Mouse (Mus musculus) limb, embryonic 12.5 days (tissue): ENCODE measurements around the gene Kif1bp. TPM values are rescaled to one million over a fixed set of nuclear protein-coding genes. Genes with fewer than 3 reads are reported as not detected.

ENCODE experiments used
- ATAC-seq: fragments of 200-750 bp; cut with Nextera tagmentation; 2 replicates; pipeline ENCODE4 v1.8.0; 2017; ENCODE audit warnings: low read depth, moderate TSS enrichment; ENCODE audit not compliant: insufficient number of reproducible peaks, insufficient read depth, low FRiP score, low TSS enrichment
- H3K27ac ChIP-seq: fragments of 300-500 bp; sonication (generic); 2 replicates; pipeline ENCODE4 v1.5.1; 2016; ENCODE audit warnings: mild to moderate bottlenecking, moderate library complexity
- H3K27me3 ChIP-seq: fragments of 300-500 bp; sonication (generic); 2 replicates; pipeline ENCODE4 v1.6.1; 2016; ENCODE audit warnings: mild to moderate bottlenecking, moderate library complexity
- H3K36me3 ChIP-seq: fragments of 300-500 bp; sonication (generic); 2 replicates; pipeline ENCODE4 v1.6.1; 2016; ENCODE audit warnings: mild to moderate bottlenecking, moderate library complexity
- H3K4me1 ChIP-seq: fragments of 300-500 bp; sonication (generic); replicated peaks from 2 replicates; pipeline ENCODE4 v1.6.1; 2016
- H3K4me2 ChIP-seq: fragments of 300-500 bp; sonication (generic); 2 replicates; pipeline ENCODE4 v1.6.1; 2016; ENCODE audit warnings: mild to moderate bottlenecking, moderate library complexity
- H3K4me3 ChIP-seq: fragments of 300-500 bp; sonication (generic); replicated peaks from 2 replicates; pipeline ENCODE4 v1.5.1; 2016; ENCODE audit warnings: mild to moderate bottlenecking
- H3K9ac ChIP-seq: fragments of 300-500 bp; sonication (generic); replicated peaks from 2 replicates; pipeline ENCODE4 v1.6.1; 2016; ENCODE audit warnings: mild to moderate bottlenecking, moderate library complexity
- H3K9me3 ChIP-seq: fragments of 300-500 bp; sonication (generic); 2 replicates; pipeline ENCODE4 v1.6.1; 2016; ENCODE audit warnings: mild to moderate bottlenecking, moderate library complexity
- WGBS: fragments of 180-500 bp; shearing (Covaris S2); methylation state at CpG from one replicate; pipeline ENCODE4 v1.1.7; 2016; 5-methylcytosine and 5-hydroxymethylcytosine counted together
- polyA plus RNA-seq: library from polyadenylated mRNA; unstranded; fragments of >200 nt; fragmentation: Nextera tagmentation; extraction: Ambion mirVana; gene quantifications from 2 replicates; pipeline ENCODE4 v1.2.1, GENCODE M21; 2016

The Kif1bp gene
- polyA plus RNA-seq, 1 experiment from 2014 or later, result 46.1 TPM

DNA sequence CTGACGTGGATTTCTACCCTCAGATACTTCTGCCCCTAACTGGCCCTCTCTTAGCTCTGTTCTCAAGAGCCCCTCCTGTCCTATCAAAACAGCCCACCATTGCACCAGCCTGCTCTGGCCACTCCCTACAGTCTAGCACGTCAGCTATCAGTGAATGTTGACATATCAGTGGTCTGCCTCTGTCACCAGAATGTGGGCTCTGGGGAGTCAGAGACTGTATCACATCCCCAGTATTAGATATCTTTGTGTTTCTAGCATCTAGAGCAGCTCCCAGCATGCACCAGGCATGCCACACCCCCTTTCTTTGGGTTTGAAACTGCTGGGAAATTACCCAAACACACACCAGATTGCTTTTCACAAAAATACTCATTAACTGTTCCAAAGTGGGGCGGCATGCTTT, 37.5 kb downstream of the Kif1bp start:
- Histone ChIP-seq H3K27me3 (no peaks in the 10 kb centered on the region), H3K4me3 (no peak overlapping the region), H3K9ac (no peak overlapping the region), H3K4me2 (no peak overlapping the region), H3K27ac (no peak overlapping the region), H3K9me3 (no peaks in the 10 kb centered on the region), H3K4me1 (no peaks in the 10 kb centered on the region), H3K36me3 (no peaks in the 10 kb centered on the region)
- no peak for ATAC-seq
- 78% methylated on average over 3 of the region's 3 CpGs for WGBS

DNA sequence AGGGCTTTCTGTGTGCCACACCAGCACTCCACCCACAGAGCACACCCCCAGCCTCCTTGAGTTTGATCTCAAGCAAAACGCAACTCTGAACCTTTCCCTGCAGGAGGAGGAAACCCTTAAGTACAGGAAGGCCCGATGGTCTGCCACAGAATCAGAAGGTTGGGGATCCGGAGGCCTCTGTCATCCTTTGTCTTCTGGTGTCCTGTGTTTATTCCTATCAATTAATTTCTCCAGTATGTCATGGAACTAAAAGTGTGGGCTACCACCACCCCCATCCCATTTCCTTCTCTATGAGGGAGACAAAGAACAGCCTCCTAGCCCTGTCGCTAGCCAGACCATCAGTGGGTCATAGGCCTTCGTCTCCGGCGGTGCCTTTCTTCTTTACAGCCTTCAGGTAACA, 43.7 kb downstream of the Kif1bp start:
- WGBS, result 85% methylated on average over 7 of the region's 7 CpGs
- no peak for ATAC-seq
- Histone ChIP-seq H3K9me3 (no peaks in the 10 kb centered on the region), H3K36me3 (no peaks in the 10 kb centered on the region), H3K9ac (no peak overlapping the region), H3K4me2 (no peak overlapping the region), H3K4me1 (no peaks in the 10 kb centered on the region), H3K27ac (no peak overlapping the region), H3K27me3 (no peaks in the 10 kb centered on the region), H3K4me3 (no peak overlapping the region)

GRCm38 (mm10) chr10:62532832-62533231, 45.4 kb downstream of the Kif1bp start:
- ATAC-seq, result no peak
- Histone ChIP-seq H3K4me1 (no peaks in the 10 kb centered on the region), H3K36me3 (no peaks in the 10 kb centered on the region), H3K9ac (no peak overlapping the region), H3K4me3 (no peak overlapping the region), H3K9me3 (no peaks in the 10 kb centered on the region), H3K27me3 (no peaks in the 10 kb centered on the region), H3K4me2 (no peak overlapping the region), H3K27ac (no peak overlapping the region)
- 63% methylated on average over 2 of the region's 2 CpGs for WGBS

GRCm38 (mm10) chr10:62530183-62530582, 48.1 kb downstream of the Kif1bp start:
- no peak for ATAC-seq
- Histone ChIP-seq H3K4me1 (no peaks in the 10 kb centered on the region), H3K4me3 (no peak overlapping the region), H3K27ac (no peak overlapping the region), H3K9me3 (no peaks in the 10 kb centered on the region), H3K36me3 (no peaks in the 10 kb centered on the region), H3K4me2 (no peak overlapping the region), H3K27me3 (no peaks in the 10 kb centered on the region), H3K9ac (no peak overlapping the region)
- WGBS, result 89% methylated on average over 9 of the region's 9 CpGs

DNA sequence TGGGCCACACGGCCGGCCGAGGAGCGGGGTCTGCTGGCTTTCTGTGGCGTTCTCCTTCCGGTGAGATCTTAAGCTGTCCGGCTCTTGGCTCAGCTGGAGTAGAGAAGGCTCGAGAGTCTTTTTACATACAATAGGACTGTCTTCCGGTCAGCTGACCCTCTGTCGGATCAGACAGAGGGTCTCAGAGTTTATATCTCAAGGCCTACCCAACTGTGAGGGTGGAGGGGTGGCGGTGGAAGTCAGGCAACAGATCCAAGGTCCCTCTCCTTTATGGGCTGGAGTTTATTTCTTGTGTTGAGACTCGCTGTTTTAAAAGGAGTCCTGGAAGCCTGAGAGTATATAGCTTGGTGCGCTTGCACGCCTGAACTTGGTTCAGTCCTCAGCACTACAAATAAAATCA, 50.9 kb downstream of the Kif1bp start, which contains the start of gene Srgn:
TSS of gene Srgn (minus strand) at position 101 of the 400 bp plus-strand sequence.
- no peak within 1 kb of the TSS for H3K27ac ChIP-seq
- no peak within 1 kb of the TSS for H3K4me2 ChIP-seq
- H3K9me3 ChIP-seq, result no peaks in the 10 kb centered on the region
- H3K4me3 ChIP-seq, result no peak within 1 kb of the TSS
- H3K27me3 ChIP-seq, result no peaks in the 10 kb centered on the region
- ATAC-seq, result no peak
- no peaks in the 10 kb centered on the region for H3K36me3 ChIP-seq
- WGBS, result 91% methylated on average over 14 of the region's 14 CpGs
- H3K4me1 ChIP-seq, result no peaks in the 10 kb centered on the region
- H3K9ac ChIP-seq, result no peak within 1 kb of the TSS

- Histone ChIP-seq H3K4me2 (no peak overlapping the region), H3K4me1 (no peaks in the 10 kb centered on the region), H3K27me3 (no peaks in the 10 kb centered on the region), H3K9ac (no peak overlapping the region), H3K36me3 (no peaks in the 10 kb centered on the region), H3K27ac (no peak overlapping the region), H3K9me3 (no peaks in the 10 kb centered on the region), H3K4me3 (no peak overlapping the region)
- 75% methylated on average over 7 of the region's 7 CpGs for WGBS
- ATAC-seq, result no peak
These were observed 55.8 kb downstream of the Kif1bp start for GRCm38 (mm10) chr10:62522346-62522950.

- H3K4me3 ChIP-seq, result no peak overlapping the region
- H3K27me3 ChIP-seq, result no peaks in the 10 kb centered on the region
- H3K36me3 ChIP-seq, result no peaks in the 10 kb centered on the region
- no peak overlapping the region for H3K27ac ChIP-seq
- no peak overlapping the region for H3K9ac ChIP-seq
- H3K9me3 ChIP-seq, result no peaks in the 10 kb centered on the region
- WGBS, result 70% methylated on average over 4 of the region's 4 CpGs
- no peaks in the 10 kb centered on the region for H3K4me1 ChIP-seq
- no peak for ATAC-seq
- H3K4me2 ChIP-seq, result no peak overlapping the region
These were observed 56.5 kb downstream of the Kif1bp start for GRCm38 (mm10) chr10:62521763-62522162.

GRCm38 (mm10) chr10:62520911-62521310, 57.3 kb downstream of the Kif1bp start:
- no peaks in the 10 kb centered on the region for H3K9me3 ChIP-seq
- no peaks in the 10 kb centered on the region for H3K27me3 ChIP-seq
- H3K4me3 ChIP-seq, result no peak overlapping the region
- H3K27ac ChIP-seq, result no peak overlapping the region
- no peak for ATAC-seq
- no peak overlapping the region for H3K9ac ChIP-seq
- no peaks in the 10 kb centered on the region for H3K36me3 ChIP-seq
- WGBS, result 76% methylated on average over 2 of the region's 2 CpGs
- no peaks in the 10 kb centered on the region for H3K4me1 ChIP-seq
- no peak overlapping the region for H3K4me2 ChIP-seq

GRCm38 (mm10) chr10:62517511-62517910, 60.7 kb downstream of the Kif1bp start:
- Histone ChIP-seq H3K27ac (no peak overlapping the region), H3K4me1 (no peaks in the 10 kb centered on the region), H3K4me2 (no peak overlapping the region), H3K27me3 (no peaks in the 10 kb centered on the region), H3K36me3 (no peaks in the 10 kb centered on the region), H3K9me3 (no peaks in the 10 kb centered on the region), H3K4me3 (no peak overlapping the region), H3K9ac (no peak overlapping the region)
- ATAC-seq, result no peak
- WGBS, result 83% methylated on average over 6 of the region's 6 CpGs

GRCm38 (mm10) chr10:62512855-62513254, 65.4 kb downstream of the Kif1bp start:
- Histone ChIP-seq H3K4me3 (no peak overlapping the region), H3K36me3 (no peaks in the 10 kb centered on the region), H3K9me3 (no peaks in the 10 kb centered on the region), H3K4me1 (peaks cover 6% of the 10 kb centered on the region), H3K27me3 (peaks cover 11% of the 10 kb centered on the region), H3K27ac (no peak overlapping the region), H3K4me2 (no peak overlapping the region), H3K9ac (no peak overlapping the region)
- 91% methylated on average over 4 of the region's 4 CpGs for WGBS
- no peak for ATAC-seq

GRCm38 (mm10) chr10:62511528-62511927, 66.7 kb downstream of the Kif1bp start:
- Histone ChIP-seq H3K4me1 (peaks cover 6% of the 10 kb centered on the region), H3K9ac (no peak overlapping the region), H3K27me3 (peaks cover 20% of the 10 kb centered on the region), H3K27ac (no peak overlapping the region), H3K4me3 (no peak overlapping the region), H3K9me3 (no peaks in the 10 kb centered on the region), H3K4me2 (no peak overlapping the region), H3K36me3 (no peaks in the 10 kb centered on the region)
- 74% methylated on average over 6 of the region's 6 CpGs for WGBS
- ATAC-seq, result no peak

DNA sequence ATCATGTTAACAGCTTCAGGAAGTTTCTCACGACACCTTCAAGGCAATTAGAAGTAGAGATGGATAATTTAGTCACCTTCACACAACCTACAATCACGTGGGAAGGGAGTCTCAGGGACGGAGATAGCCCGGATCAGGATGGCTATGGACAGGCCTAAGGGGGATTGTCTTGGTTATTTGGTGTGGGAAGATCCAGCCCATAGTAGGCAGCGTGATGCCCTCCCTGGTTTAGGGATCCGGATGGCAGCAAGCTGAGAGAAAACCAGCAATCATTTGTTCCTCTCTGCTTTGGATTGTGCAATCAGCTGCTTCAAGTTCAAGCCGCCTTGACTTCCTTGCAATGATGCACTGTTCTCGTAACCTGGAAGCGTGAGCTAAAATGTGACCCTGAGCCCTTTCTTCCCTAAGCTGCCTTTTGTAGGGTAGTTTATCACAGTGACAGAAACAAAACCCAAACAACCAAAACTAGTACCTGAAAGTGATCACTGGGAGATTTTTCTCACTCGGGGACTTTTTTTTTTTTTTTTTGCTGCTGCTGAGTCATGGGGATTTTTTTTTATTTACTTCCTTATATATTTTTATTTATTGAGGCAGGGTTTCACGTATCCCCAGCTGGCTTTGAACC, 69.1 kb downstream of the Kif1bp start:
- ATAC-seq, result no peak
- Histone ChIP-seq H3K36me3 (no peaks in the 10 kb centered on the region), H3K9me3 (no peaks in the 10 kb centered on the region), H3K4me2 (peak overlapping the region; percentile 57; the same call in 1 of the 2 replicates), H3K27ac (no peak overlapping the region), H3K4me1 (peaks cover 6% of the 10 kb centered on the region), H3K4me3 (no peak overlapping the region), H3K27me3 (peaks cover 24% of the 10 kb centered on the region), H3K9ac (no peak overlapping the region)
- 64% methylated on average over 11 of the region's 11 CpGs for WGBS
